Mouse (Mus musculus) spleen, adult 2 months (tissue): ENCODE measurements around the gene Ntm. TPM values are rescaled to one million over a fixed set of nuclear protein-coding genes. Genes with fewer than 3 reads are reported as not detected.

Experiments
- DNase-seq, 2 experiments: peaks; one replicate each; pipeline versions ENCODE4 v3.0.0 to v3.0.0-alpha.2; 2012 to 2021; ENCODE audit warnings: low spot score in 2 of 2, low read depth in 1 of 2
- H3K27ac ChIP-seq: fragments of 200-500 bp; 2 replicates; pipeline ENCODE4 v1.5.1; 2012; ENCODE audit warnings: low read length, inconsistent platforms; ENCODE audit not compliant: insufficient read depth
- H3K27me3 ChIP-seq: fragments of 200-500 bp; 2 replicates; pipeline ENCODE4 v1.6.1; 2012; ENCODE audit warnings: mild to moderate bottlenecking, moderate library complexity, low read length, inconsistent platforms; ENCODE audit not compliant: control insufficient read depth, insufficient read depth
- H3K36me3 ChIP-seq: fragments of 200-500 bp; 2 replicates; pipeline ENCODE4 v1.6.1; 2012; ENCODE audit warnings: mild to moderate bottlenecking, low read length, inconsistent platforms; ENCODE audit not compliant: control insufficient read depth, insufficient read depth
- H3K4me1 ChIP-seq: fragments of 200-500 bp; 2 replicates; pipeline ENCODE4 v1.6.1; 2011; ENCODE audit warnings: inconsistent platforms; ENCODE audit not compliant: control insufficient read depth, insufficient read depth, insufficient read length
- H3K4me3 ChIP-seq: fragments of 200-500 bp; 2 replicates; pipeline ENCODE4 v1.5.1; 2011; ENCODE audit warnings: mild to moderate bottlenecking, inconsistent platforms; ENCODE audit not compliant: insufficient read depth, insufficient read length; ENCODE audit errors: extremely low read depth
- CTCF ChIP-seq: fragments of 200-500 bp; IDR thresholded peaks from 2 replicates; pipeline ENCODE4 v1.5.1; 2011; ENCODE audit warnings: mild to moderate bottlenecking, inconsistent platforms; ENCODE audit not compliant: insufficient read depth, insufficient read length, insufficient replicate concordance; ENCODE audit errors: extremely low read depth
- POLR2A ChIP-seq: fragments of 200-500 bp; IDR thresholded peaks from 2 replicates; pipeline ENCODE4 v1.6.1; 2011; ENCODE audit warnings: low read depth, low read length, inconsistent platforms
- WGBS: fragments of 180-500 bp; shearing (Covaris S2); methylation state at CpG from one replicate; pipeline ENCODE4 v1.1.7; 2018; 5-methylcytosine and 5-hydroxymethylcytosine counted together
- polyA plus RNA-seq: library from polyadenylated mRNA; depleted of rRNA; stranded (reverse); fragments of >200 nt; gene quantifications from 2 replicates; pipeline ENCODE4 v1.2.3, GENCODE M21; 2012

Gene Ntm
- polyA plus RNA-seq, 1 experiment: 0.18 TPM

DNA sequence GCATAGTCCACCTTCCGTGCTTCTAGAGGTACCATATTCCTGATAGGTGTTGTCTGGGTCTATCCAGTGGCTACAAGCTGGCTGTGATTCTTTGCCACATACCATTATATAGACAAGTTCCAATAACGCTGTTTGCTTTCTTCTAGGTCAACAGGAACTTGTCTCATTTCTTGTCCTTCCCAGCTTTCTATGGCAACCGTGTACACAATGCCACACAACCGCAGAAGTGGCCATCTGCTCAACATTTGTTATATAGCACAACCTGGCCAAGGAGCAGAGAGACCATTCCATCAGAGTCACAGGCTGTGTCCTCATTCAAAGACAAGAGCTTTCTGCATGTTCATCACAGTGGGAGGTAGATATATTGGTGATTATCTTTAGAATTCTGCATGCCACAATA lies 404.0 kb downstream of the Ntm start:
- Histone ChIP-seq H3K27ac (no peak overlapping the region), H3K27me3 (no peaks in the 10 kb centered on the region), H3K4me3 (no peak overlapping the region), H3K36me3 (no peaks in the 10 kb centered on the region), H3K4me1 (no peaks in the 10 kb centered on the region)
- DNase-seq: no peak
- TF ChIP-seq CTCF (no peak), POLR2A (no peak)
- 89% methylated on average over 4 of the region's 4 CpGs for WGBS

DNA sequence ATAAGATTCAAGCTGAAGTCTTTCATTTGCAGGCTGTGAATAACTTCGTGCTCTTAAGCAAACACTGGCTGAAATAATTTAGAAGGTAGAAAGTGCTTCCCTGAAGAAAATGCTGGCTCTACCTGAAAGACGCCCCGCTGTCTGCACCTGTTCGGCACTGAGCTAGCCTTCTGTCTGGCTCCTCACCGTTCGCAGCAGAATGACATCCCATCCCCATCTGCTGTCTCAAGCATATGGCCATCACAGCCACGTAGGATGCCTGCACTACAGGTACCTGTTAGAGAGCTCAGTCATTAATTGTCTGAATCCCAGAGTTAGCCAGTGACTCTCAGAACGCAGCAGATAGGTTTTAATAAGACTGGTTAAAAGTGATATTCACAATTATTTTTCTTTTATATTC lies 412.4 kb downstream of the Ntm start:
- 85% methylated on average over 8 of the region's 8 CpGs for WGBS
- H3K36me3 ChIP-seq: no peaks in the 10 kb centered on the region
- H3K27me3 ChIP-seq: no peaks in the 10 kb centered on the region
- no peak for DNase-seq
- no peak overlapping the region for H3K4me3 ChIP-seq
- TF ChIP-seq CTCF (no peak), POLR2A (no peak)
- H3K27ac ChIP-seq: no peak overlapping the region
- H3K4me1 ChIP-seq: no peaks in the 10 kb centered on the region

- 89% methylated on average over 8 of the region's 8 CpGs for WGBS
- no peak for DNase-seq
- TF ChIP-seq POLR2A: no peak
- no peak for TF ChIP-seq CTCF
- no peaks in the 10 kb centered on the region for H3K36me3 ChIP-seq
- H3K27ac ChIP-seq: no peak overlapping the region
- no peaks in the 10 kb centered on the region for H3K4me1 ChIP-seq
- H3K4me3 ChIP-seq: no peak overlapping the region
- no peaks in the 10 kb centered on the region for H3K27me3 ChIP-seq
Observed at GRCm38 (mm10) chr9:29550107-29550506, 412.8 kb downstream of the Ntm start.

DNA sequence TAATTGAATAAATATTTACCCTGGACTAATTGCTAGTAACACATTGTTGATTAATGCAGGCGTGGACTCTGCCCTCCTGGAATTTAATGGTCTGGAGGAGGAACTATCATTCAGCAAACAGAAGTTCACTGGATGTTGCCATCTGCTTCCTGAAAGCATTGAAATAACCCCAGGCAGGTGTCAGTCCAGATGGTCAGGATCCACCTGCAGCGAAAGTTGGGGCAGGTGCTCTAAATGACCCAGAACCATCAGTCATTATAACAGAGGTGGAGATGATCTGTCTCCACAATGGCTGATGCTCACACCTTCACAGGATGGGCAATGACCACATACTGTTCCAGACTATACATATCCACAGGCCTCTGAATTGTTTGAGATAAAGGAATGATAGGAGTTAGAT lies 426.5 kb downstream of the Ntm start:
- 83% methylated on average over 2 of the region's 2 CpGs for WGBS
- Histone ChIP-seq H3K27ac (no peak overlapping the region), H3K4me1 (no peaks in the 10 kb centered on the region), H3K27me3 (no peaks in the 10 kb centered on the region), H3K4me3 (no peak overlapping the region), H3K36me3 (no peaks in the 10 kb centered on the region)
- TF ChIP-seq CTCF (no peak), POLR2A (no peak)
- DNase-seq: no peak

DNA sequence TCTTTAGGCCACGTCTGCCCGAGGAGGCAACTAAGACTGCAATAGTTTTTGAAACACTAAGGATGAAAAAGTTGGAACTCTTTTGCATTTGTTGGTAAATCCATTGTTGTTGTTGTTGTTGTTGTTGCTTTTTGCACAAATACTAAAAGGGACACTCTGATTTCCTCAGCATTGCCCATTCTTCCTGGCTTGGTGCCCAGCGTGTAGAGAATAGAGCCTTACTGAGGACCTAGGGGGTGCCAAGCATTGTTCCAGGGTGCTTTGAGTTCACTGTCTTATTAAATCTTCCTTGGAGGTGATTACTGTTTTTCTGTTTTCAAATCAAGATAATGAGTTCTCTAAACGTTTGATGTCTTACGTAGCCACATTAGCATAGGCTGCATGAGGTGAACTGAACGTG lies 428.2 kb downstream of the Ntm start:
- no peaks in the 10 kb centered on the region for H3K27me3 ChIP-seq
- no peak for DNase-seq
- no peak overlapping the region for H3K27ac ChIP-seq
- H3K4me3 ChIP-seq: no peak overlapping the region
- no peak for TF ChIP-seq CTCF
- no peak for TF ChIP-seq POLR2A
- H3K36me3 ChIP-seq: no peaks in the 10 kb centered on the region
- no peaks in the 10 kb centered on the region for H3K4me1 ChIP-seq
- WGBS: 92% methylated on average over 6 of the region's 6 CpGs

DNA sequence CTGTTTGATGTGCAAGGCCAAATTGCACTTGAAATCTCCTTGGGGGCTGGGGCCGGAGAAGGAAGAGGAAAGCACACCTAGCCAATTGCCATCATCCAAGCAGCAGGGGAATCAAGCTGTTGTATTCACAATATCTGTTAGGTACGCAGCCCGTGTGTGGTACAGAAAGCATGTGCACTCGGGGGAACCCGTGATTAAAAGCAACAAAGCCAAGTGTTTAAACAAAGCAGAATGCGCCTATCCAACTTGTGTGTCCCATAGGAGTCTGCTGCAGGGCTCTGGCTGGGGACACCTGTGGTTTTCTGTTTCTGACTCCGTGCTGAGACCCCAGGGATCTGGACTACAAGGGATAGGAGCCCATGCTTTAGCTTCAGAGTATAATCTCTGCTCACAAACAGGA lies 428.6 kb downstream of the Ntm start:
- 81% methylated on average over 7 of the region's 7 CpGs for WGBS
- no peak for DNase-seq
- H3K4me3 ChIP-seq: no peak overlapping the region
- H3K27me3 ChIP-seq: no peaks in the 10 kb centered on the region
- H3K4me1 ChIP-seq: no peaks in the 10 kb centered on the region
- no peak for TF ChIP-seq CTCF
- no peak for TF ChIP-seq POLR2A
- H3K27ac ChIP-seq: no peak overlapping the region
- H3K36me3 ChIP-seq: no peaks in the 10 kb centered on the region

DNA sequence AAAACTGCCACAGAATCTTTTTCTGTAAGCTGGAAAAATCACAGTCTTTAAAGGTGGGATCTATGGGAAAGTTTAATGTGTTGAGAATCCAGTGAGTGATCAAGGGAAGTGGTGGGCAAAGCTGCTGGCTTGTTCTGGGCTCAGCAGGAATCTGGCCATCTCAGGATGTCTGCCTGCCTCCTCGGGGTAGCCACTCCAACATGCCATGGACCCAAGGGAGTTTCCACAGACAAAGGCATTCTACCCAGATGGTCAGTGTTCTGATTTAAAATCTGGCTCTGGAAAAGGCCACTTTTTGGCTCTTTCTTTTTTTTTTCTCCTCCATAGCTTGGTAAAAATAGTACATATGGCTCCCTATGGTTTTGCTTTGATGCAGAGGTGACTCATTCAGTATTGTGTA lies 429.4 kb downstream of the Ntm start:
- no peaks in the 10 kb centered on the region for H3K36me3 ChIP-seq
- H3K4me1 ChIP-seq: no peaks in the 10 kb centered on the region
- H3K4me3 ChIP-seq: no peak overlapping the region
- no peak for DNase-seq
- no peaks in the 10 kb centered on the region for H3K27me3 ChIP-seq
- no peak overlapping the region for H3K27ac ChIP-seq
- TF ChIP-seq CTCF: no peak
- WGBS: 38% methylated on average over 1 of the region's 1 CpGs

GRCm38 (mm10) chr9:29531147-29531917 lies 431.6 kb downstream of the Ntm start:
- H3K27ac ChIP-seq: no peak overlapping the region
- H3K36me3 ChIP-seq: no peaks in the 10 kb centered on the region
- no peaks in the 10 kb centered on the region for H3K4me1 ChIP-seq
- no peak overlapping the region for H3K4me3 ChIP-seq
- WGBS: 74% methylated on average over 6 of the region's 6 CpGs
- DNase-seq: no peak
- no peaks in the 10 kb centered on the region for H3K27me3 ChIP-seq
- TF ChIP-seq POLR2A: no peak
